Mouse (Mus musculus) megakaryocyte, embryonic 14.5 days (primary cell): ENCODE measurements at regions not wholly inside any gene's neighbourhood (a gene's known extent, or its start where the extent isn't known, plus 50 kb on each side); places are given as distances from the start of the nearest gene placed in this dataset.
"Not testable (repeated sequence)": the region's sequence is repeated elsewhere in the genome, so short reads cannot be mapped to it uniquely, and the experiment has no call there.

Source experiments
- FLI1 ChIP-seq: IDR thresholded peaks from 2 replicates; pipeline ENCODE4 v1.6.1; 2012; ENCODE audit warnings: low read length, inconsistent platforms, mixed read lengths
- GATA1 ChIP-seq: IDR thresholded peaks from 3 replicates; pipeline ENCODE4 v1.6.1; 2012; ENCODE audit warnings: mixed read lengths, low read length, inconsistent platforms, borderline replicate concordance

- not testable (repeated sequence) for TF ChIP-seq GATA1, FLI1
Measured at GRCm38 (mm10) chr3:5950243-5950642, 199.6 kb downstream of the Gm8797 start.
